Mouse (Mus musculus) erythroid progenitor cell, adult 5-6 weeks (primary cell): ENCODE data around the gene Gm49395. TPM values are rescaled to one million over a fixed set of nuclear protein-coding genes. Genes with fewer than 3 reads are reported as not detected.

ENCODE experiments used
- ATAC-seq: replicated peaks from 2 replicates; pipeline ENCODE4 v1.8.0; 2016; ENCODE audit warnings: moderate number of reproducible peaks, mild to moderate bottlenecking, moderate TSS enrichment, inconsistent platforms; ENCODE audit not compliant: poor library complexity, low FRiP score, severe bottlenecking
- total RNA-seq, 2 experiments: library from RNA; stranded (forward) in 1 of 2; stranded (reverse) in 1 of 2; fragments of 150-400 nt in 1 of 2; fragments of 186-747, 209-891 nt in 1 of 2; gene quantifications; 2 replicates each; pipeline versions ENCODE4 v1.2.3 to v1.2.4; 2015 to 2017; ENCODE audit warnings: low replicate concordance in 2 of 2

Gm49395 gene
- total RNA-seq (2015; ENCODE audit: low replicate concordance): 7.1 and 22.7 TPM in 2 replicates
- total RNA-seq (2017; ENCODE audit: low replicate concordance): not detected in 2 replicates

DNA sequence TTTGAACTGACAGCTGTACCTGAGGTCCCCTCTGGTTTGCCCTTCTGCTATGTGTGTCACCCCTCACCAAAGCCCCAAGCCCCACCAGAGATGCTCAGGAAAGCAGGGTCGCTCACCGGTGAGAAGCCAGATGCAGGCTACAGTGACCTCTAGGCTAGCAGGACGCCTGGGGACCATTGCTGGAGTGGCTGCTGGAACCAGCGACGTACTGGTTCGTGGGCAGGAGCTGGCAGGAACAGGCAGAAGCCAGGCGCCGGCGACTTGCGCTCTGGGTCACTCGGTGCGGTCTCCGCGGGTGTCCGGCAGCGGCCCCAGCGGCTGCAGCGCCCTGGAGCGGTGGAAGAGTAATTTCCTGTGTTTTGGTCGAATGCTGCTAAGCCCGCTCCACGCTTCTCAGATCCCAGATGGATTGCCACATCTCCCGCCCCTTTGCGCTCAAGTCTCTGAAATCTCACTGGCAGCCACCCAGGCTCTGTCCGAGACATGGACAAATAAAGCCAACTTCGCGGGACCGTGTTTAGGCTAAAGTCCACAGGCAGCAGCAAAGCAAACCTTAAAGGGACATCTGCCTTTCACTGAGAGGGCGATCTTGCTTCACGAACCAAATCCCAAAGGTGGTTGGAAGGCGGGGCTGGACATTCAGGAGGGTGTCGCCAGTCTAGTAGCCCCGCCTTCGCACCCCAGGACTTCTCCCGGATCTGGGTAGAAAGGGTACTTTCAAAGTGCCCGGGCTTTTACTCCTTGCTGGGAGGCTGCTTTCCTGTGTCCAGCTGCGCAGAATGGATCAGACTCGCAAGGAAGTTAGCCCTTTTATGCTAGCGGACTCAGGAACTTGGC is at the start of gene Gm49395, which contains the start of gene Itga1:
Gene Gm49395 (minus strand): TSS at position 567 of the 837 bp plus-strand sequence.
Gene Itga1 (minus strand): TSS at position 610 of the 837 bp plus-strand sequence.
- 0 out of 2 replicates have a peak, but pooled peaks have one; percentile 52 for ATAC-seq

- ATAC-seq: no peak
These were observed 48.9 kb upstream of the Gm49395 start for GRCm38 (mm10) chr13:115150602-115151001.

GRCm38 (mm10) chr13:115149849-115150248 is 48.1 kb upstream of the Gm49395 start:
- no peak for ATAC-seq

- no peak for ATAC-seq
These were observed 41.9 kb upstream of the Gm49395 start for GRCm38 (mm10) chr13:115143575-115143974.

- no peak for ATAC-seq
These were observed 40.3 kb upstream of the Gm49395 start for GRCm38 (mm10) chr13:115142066-115142465.

GRCm38 (mm10) chr13:115138513-115138912 is 36.8 kb upstream of the Gm49395 start:
- ATAC-seq: no peak

- ATAC-seq: no peak
These were observed 35.0 kb upstream of the Gm49395 start for GRCm38 (mm10) chr13:115136761-115137160.

GRCm38 (mm10) chr13:115132435-115132834 is 30.7 kb upstream of the Gm49395 start:
- ATAC-seq: no peak

GRCm38 (mm10) chr13:115131381-115131780 is 29.7 kb upstream of the Gm49395 start:
- ATAC-seq: no peak

DNA sequence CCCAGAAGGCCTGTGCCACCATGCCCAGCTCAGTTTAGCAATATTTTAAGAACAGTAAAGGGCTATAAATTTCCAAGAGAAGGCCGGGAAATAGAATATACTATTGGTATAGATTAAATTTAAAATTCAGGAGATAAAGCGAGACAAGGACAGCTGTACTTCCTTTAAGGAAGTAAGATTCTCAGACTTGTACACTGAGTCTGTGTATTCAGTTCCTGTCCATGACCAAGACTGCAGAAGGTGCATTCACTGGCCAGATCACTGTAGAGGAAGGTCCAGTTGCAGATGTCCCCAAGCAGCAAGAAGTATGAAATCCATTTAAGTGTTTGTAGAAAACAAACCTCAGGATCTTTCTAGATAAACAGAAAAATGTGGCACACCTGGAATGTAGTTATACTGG is 28.3 kb upstream of the Gm49395 start:
- ATAC-seq: no peak

DNA sequence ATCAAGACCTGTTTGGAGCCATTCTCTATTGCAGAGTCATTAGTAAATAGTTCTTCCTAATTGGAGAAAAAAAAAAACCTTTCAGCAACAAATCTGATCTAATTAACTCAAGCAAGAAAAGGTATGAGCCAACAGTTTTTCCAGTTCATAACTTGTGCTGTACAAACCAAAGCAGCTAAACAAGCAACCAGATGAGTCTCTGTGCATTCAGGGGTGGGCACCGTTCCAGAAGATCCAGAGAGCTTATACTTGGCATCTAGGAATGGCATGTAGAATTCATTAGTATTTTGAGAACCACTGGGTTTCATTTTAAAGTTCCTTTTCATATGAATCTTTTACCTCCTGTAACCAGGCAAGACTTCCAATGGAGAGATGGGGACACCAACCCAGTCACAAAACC is 26.1 kb upstream of the Gm49395 start:
- ATAC-seq: no peak

DNA sequence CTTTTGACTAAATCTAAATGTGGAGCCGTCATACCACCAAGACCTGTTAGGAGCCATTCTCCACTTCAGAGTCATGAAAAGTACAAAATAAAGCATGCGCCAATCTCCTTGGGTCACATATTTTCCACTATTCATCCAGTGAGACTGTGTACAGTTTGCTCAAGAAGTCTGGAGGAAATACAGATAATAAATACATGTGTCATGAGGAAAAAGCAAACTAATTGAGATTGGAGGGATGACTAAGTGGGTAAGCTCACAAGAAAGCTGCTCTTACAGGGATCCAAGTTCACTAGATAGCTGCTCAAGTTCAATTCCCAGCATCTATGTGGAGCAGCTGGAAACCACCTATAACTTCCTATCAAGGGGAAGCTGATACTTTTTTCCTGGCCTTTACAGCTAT is 24.8 kb upstream of the Gm49395 start:
- ATAC-seq: no peak

GRCm38 (mm10) chr13:115125130-115125529 is 23.4 kb upstream of the Gm49395 start:
- ATAC-seq: no peak

DNA sequence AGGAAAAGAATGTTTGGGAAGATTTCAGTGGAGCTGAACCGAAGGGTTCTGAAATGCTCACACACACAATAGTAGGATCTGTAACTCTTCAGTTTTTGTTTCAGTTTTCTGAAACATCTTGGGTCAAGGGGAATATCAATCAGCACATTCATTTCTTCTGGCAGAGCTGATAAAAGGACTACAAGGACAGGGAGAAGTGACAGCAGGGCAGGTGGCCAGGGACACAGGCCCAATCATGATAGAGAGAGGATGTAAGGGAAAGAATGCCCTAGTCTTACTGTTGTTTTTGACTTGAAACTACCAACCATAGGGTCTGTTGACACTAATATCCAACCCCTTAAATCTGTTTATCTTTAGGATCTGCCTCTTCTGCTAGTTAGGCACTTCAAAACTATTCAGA is 22.8 kb upstream of the Gm49395 start:
- ATAC-seq: no peak

GRCm38 (mm10) chr13:115118756-115119155 is 17.0 kb upstream of the Gm49395 start:
- no peak for ATAC-seq

GRCm38 (mm10) chr13:115118195-115118594 is 16.5 kb upstream of the Gm49395 start:
- ATAC-seq: no peak

DNA sequence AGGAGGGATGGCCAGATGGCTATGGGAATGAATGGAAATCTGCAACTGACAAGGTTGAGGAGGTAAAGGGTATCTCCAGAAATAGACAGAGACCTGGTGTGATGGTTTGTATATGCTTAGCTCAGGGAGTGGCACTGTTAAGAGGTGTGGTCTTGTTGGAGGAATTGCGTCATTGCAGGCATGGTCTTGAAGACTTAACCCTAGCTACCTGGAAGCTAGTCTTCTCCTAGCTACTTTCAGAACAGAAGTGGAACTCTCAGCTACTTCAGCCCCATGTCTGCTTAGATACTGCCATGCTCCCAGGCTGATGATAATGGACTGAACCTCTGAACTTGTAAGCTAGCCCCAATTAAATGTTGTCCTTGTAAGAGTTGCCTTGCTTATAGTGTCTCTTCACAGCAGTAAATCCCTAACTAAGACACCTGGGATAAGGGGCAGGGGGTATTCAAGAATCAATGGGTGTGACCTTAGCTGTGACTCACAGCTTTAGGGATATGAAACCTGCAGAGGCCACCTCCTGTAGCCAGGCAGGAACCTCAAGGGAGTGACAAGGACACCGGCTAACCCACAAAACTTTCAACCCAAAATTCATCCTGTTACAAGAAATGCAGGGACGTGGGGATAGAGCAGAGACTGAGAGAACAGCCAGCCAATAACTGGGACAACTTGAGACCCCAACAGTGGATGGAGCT is 15.4 kb upstream of the Gm49395 start:
- ATAC-seq: no peak

DNA sequence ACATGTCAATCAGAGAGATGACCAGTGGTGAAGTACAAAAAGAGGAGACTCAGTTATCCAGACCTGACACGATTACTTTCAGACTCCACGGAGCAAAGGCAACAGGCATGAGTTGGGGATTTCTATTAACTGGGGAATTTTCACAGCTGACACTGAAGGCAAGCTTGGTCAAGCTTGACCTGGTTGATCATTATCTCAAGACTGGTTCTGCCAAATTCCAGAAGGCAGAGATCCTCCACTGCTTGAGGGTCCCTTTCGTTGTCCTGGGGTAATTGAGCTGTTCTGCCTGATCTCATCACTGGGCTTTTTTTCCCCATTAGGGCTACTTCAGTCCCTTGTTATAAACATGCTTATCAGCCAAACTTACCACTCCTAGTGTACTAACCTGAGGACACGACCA is 7.9 kb upstream of the Gm49395 start:
- no peak for ATAC-seq

- ATAC-seq: no peak
These were observed 5.7 kb upstream of the Gm49395 start for GRCm38 (mm10) chr13:115107436-115107835.

- ATAC-seq: no peak
These were observed 4.5 kb upstream of the Gm49395 start for GRCm38 (mm10) chr13:115106183-115106582.

- no peak for ATAC-seq
These were observed 1.0 kb upstream of the Gm49395 start for GRCm38 (mm10) chr13:115102754-115103153.
